Mouse (Mus musculus): Measurements from ENCODE around the gene Nrp1.
A peak's percentile ranks its signal among the peaks of the same experiment; 100 is the strongest.

Nrp1 gene

DNA sequence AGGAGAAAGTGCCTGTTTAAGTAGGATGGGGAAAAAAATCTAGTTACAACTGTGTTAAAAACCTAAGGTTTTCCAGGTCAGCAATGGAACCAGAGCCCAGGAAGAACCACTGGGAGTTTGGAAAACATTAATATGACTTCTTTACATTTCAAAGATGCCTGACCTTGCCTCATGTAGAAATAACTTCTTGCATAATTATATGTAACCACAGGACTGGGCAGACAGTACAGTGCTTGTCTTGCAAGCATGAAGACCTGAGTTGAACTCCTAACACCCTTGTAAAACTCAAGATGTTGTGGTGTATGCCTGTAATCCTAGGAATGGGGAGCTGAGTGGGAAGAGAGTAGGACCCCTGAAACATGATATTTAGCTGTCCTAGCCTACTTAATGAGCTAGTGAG lies 61.6 kb downstream of the Nrp1 start:
- DNase-seq (ENCODE audit: low spot score in 2 of 2): no peak

DNA sequence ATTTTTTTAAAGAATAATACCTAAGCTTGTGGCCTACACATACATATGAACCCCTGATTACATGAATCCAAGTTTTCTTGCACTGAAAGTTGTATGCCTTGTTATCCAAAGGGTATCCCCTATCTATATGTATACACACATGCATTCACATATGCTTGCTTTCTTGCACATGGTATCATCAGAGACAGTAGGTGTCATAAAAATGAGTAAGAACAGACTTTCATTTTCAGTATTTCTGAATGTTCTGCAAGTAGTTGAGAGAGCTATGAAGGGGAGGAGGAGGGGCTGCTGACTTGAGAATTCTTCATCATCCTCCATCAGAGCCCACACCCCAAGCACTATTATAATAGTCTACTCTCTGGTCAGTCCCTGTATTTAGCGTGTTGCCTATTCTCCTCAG lies 62.0 kb downstream of the Nrp1 start:
- no peak for DNase-seq (ENCODE audit: low spot score in 2 of 2)

DNA sequence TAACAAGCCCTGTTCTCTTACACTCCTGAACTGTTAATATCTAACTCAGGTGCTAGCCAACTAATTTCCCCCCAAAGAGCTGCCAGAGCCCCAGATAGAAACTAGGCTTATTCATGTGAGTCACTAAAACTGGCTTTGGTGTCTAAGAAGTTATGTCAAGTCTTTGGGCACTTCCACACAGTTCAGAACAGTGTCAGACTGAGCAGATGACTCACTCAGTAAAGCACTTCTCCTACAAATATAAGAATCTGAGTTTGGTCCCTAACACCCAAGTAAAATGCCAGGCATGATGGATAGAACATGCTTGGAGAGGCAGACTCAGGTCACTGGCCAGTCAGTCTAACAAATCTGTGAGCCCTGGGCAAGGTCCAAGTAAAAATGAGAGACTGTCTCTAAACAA lies 65.4 kb downstream of the Nrp1 start:
- DNase-seq (ENCODE audit: low spot score in 2 of 2): no peak

DNA sequence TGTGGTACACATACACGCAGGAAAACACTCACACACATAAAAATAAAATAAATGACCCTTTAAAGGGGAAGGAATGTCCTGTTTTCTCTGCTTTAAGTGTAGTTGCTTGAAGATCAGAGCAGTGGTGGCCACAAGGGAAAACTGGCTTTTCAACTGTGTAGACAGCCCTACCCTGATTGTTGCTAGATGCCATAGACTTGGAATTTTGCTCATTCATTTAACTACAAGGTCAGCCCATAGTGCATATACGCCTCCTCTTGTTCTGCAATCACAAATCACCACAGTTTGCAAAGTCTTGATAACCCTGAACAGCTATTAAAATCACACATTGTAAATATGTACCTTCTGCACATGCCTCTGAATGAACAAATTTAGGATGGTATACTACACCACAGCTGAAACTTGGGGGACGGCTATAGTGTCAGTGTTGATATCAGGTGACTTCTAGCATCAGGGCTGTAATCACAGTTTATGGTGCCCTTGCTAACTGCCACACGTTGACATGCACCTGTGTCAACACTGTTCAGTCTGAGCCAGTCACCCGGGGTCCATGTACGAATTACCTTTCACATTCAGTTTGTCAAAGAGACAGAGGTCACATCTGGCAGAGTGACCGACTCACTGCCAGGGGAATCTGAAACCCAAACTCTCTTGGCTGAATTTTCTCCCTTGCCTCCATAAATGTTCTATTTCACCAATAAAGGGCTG lies 66.4 kb downstream of the Nrp1 start:
- DNase-seq (ENCODE audit: low spot score in 2 of 2): no peak

DNA sequence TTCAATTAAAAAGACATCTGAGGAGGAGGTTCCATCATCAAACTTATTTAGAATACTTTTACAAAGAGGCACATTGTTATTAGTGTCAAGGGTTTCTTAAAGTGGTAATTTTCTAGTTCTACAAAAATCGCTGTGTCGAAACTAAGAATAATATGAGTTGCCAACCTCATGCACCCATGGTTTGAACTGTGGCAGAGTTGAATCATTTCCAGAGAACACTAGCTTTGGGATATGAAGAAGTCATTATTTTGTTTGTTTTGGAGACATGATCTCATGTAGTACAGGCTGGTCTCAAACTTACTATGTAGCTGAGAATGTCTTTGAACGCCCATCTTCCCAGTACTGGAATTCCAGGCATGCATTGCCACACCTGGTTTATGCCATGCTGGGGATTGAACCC lies 68.7 kb downstream of the Nrp1 start:
- no peak for DNase-seq (ENCODE audit: low spot score in 2 of 2)

DNA sequence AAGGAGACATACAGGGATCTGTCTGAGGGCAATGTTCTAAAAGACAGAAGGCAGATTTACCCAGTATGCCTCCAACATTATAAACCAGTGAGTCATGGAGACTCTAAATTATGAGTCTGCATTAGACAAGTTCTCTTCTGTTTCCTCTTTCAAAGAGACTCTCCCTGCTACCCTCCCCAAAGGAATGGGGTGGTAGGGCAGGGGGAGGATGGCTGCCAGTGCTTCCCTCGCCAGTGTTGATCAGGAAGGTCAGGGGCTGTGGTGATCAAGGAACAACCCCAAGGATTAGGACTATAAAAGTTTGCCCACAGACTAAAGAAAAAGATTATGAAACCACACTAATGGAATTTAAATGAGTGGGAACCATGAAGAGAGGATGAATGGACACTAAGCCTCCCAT lies 70.6 kb downstream of the Nrp1 start:
- no peak for DNase-seq (ENCODE audit: low spot score in 2 of 2)

DNA sequence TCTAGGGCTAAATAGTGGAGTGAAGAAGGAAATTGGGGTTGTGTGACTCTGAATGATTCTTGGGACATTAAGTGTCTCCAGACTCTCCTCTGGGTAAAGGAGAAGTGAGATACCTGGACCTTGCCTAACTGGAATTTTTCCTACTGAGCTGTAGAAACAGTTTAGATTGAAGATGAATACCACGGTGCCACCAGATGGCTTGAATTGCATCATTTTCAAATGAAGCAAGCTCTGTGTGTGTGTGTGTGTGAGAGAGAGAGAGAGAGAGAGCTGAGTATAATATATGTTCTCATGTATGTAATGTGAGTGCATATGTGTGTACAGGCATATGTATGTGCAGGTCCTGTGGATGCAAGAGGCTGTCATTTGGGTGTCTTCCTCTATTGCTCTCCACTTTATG lies 72.7 kb downstream of the Nrp1 start:
- no peak for DNase-seq (ENCODE audit: low spot score in 2 of 2)

DNA sequence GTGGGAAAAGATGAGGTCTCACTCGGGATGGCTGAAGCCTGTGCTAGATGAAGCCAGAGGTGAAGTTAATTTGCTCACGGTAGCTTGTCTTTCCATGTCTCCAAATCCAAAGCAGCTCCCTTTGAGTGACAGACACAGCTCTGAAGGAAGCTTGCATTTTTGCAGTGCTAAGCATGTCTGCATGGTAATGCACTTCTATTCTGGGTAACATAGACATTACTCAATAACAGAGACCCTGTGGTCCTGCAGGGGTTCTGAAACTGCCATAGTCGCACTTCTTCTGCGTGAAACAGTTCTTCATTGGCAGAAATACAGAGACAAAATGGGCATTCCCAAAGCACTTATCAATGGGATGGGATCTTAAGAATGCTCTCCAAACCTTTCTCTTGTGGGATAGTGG lies 77.3 kb downstream of the Nrp1 start:
- DNase-seq (ENCODE audit: low spot score in 2 of 2): no peak

DNA sequence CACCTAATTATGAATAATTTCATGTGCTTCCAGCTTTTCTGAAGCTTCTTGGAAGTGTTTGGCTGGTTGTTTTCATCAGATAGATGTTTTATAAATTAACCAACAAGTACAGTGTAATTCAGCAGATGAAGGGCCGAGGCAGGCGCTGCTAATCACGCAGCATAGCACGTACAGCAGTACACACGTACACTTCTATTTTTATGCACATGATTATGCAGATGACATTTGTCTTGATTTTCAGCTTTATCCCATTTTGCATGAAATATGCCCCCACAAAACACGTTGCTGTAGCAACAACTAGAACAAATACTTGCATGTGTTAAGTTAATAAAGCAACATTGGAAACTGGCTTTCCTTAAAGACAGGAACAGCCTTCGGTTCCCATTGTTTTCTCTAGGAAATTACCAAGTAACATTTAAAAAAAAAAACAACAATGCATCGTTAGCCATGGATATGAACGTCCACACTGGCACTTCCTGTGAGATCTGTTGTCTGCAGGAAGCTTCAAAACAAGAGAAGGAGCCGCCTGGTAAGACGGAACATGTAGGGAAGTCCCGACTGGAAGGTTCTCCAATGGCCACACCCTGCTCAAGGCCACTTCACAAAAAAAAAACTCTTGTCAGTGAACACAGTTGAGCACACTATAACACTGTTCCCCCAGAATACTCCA lies 78.9 kb downstream of the Nrp1 start:
- DNase-seq (ENCODE audit: low spot score in 2 of 2): peak in 1 of 2 experiments; percentile 11

DNA sequence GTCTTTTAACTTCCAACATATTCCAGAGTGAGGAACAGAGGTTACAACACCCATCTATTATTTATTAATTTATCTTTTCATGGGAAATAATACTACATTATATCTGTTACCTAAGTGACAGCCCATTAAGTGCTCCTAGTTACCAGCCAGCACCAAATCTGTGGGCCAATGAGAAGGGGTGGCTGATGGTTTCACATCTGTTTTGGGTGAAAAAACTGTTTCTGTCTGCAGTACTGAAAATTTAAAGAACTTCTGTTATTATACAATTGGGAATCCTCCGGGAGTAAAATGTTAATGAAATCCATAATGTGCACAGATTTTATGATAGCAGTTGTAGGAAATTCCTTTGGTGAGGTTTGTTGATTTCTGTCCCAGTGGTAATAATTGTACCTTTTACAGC lies 83.0 kb downstream of the Nrp1 start:
- DNase-seq (ENCODE audit: low spot score in 2 of 2): no peak

DNA sequence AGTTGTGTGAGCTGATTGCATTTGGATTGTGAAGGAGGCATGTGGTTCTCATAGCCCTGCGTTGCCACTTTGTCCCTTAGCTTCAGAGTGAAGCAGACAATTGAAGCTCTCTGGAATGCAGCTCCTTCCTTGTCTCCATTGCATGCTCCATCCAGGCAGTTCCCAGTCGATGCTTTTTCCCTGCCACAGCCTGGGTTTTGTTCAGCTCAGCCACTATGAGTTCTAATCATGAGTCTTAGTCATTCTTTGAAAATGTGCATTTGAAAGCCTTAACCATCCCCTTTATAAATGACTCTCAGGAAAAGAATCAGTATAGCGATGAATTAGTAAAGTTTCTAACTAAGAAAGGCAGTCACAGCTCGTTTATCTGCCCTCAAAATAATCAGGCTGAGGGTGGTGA lies 87.2 kb downstream of the Nrp1 start:
- no peak for DNase-seq (ENCODE audit: low spot score in 2 of 2)

DNA sequence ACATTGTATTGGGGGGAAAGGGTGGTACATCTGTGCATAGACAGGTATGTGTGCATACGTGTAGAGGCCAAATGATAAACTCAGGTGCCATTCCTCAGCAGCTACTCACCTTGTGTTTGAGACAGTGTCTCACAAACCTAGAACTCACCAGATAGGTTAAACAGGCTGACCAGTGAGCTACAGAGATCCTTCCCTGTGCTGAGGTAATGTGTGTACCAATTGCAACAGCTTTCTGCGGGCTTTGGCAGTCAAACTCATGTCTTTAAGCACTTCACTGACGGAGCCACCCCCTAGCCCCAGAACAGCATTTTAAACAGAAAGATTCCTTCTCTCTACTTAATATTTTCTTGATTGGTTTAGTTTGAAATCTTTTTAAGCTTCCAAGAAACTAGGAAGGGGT lies 88.2 kb downstream of the Nrp1 start:
- DNase-seq (ENCODE audit: low spot score in 2 of 2): no peak

DNA sequence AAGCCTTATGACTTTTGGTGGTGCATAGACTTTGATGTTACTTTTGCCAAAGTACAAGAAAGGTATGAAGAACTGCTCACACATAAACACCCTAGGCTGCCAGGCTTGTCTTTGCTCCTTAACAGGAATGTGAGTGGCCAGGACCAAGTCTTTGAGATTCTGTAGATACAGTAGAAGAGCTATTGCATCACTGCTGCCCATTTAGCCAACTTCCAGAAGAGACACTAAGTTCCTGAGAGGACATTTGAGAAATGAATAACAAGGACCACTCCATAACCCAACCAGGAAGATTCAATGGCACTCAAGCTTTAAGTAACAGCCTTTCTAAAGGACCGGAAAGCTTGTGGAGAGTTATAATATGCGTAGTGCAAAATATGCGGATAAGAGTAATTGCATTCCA lies 88.9 kb downstream of the Nrp1 start:
- DNase-seq (ENCODE audit: low spot score in 2 of 2): no peak

DNA sequence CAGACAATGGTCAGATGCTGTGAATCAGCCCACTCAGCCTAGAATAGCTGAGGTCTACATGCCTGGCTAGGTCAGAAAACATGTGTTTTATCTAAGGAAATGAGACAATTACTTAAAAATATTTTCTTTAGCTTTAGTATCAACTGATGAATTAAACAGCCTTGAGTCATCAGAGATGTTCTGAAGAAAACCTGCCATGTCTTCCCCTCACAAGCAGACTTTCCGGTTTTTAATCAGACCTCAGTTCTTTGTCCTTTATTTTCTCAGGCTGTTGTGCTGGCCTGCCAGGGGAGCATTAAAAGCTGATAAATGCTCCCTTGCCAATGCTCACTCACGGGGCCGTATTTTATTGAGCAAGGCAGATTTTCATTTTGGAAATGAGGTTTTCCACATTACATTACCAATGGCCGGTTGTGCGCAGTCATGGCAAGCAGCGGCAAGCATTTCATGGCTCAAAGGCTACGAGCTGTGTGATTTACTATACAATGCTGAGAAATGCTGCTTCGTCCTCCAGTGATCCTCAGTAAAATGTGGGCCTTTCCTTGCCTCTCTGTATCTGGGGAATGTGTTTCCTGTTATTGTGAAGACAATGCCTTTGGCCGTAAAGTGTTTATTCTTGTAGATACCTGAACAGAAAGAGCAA lies 92.1 kb downstream of the Nrp1 start:
- DNase-seq (ENCODE audit: low spot score in 2 of 2): no peak

DNA sequence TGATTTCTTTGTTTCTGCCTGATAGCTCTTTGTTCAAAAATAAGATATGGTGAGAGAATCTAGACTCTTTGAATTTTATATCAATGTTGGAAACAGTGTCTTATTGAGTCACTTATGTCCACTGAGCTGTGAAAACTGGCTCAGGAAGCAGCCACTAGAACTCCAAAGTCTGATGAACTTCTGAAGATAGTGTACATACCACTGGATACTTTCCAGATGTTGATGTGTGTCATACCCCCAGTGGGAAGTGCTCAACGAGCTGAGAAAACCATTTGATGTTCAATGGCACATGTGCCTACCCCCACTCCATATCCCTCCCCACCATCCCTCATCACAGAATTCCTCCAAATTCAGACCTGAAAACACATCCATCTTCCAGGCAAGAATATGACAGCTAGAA lies 92.7 kb downstream of the Nrp1 start:
- no peak for DNase-seq (ENCODE audit: low spot score in 2 of 2)

DNA sequence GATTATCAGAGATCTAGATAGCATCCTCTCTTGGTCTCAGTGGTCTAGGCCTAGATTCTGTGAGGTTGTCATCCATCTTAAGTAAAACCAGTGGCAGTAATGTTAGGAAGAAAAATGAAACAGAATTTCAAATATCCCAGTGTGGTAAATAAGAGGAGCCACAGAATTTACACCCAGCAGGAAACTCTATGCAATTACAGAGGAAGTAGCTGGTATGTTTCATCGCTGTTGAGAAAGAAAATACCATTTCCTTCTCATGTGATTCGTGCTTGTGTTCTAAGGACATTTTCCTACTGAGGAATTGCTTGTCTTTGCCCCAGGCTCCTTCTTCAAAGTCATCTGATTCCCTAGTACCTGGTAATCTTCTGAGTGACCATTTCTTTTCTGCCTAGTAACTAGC lies 95.1 kb downstream of the Nrp1 start:
- no peak for DNase-seq (ENCODE audit: low spot score in 2 of 2)

DNA sequence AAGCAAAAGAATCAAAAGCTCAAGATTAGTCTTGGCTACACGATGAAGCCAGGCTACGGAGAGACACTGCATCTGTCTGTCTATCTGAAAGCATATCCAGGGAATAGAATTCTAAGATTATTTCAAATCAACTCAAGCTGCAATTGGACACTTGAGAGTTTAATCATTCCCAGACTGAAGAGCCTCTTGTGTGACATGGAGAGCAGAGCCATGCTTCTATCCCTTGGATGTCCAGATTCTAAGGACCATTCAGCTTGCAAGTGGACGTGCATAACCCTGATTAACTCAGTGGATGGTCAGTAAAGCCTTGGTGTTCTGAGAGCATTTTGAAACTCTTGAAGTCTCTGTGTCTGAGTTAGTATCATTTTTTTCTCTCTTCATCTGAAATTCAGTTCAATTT lies 95.6 kb downstream of the Nrp1 start:
- DNase-seq (ENCODE audit: low spot score in 2 of 2): no peak

DNA sequence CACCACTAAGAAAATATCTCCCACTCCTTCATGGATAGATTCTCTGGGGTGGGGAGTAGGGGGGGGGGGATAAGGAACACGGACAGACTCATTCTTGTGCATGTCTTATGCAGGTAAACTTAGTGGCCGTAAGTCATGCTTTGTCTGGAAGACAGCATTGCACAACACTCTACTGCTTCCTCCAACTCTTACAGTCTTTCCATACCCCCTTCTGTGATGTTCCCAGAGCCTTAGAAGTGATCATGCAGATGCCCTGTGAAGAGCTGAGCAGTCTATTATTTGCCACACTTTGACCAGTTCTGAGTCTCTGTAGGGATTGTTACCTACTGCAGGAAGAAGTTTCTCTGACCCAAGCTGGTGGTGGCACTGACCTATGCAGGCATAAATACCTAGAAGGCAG lies 98.9 kb downstream of the Nrp1 start:
- DNase-seq (ENCODE audit: low spot score in 2 of 2): no peak

DNA sequence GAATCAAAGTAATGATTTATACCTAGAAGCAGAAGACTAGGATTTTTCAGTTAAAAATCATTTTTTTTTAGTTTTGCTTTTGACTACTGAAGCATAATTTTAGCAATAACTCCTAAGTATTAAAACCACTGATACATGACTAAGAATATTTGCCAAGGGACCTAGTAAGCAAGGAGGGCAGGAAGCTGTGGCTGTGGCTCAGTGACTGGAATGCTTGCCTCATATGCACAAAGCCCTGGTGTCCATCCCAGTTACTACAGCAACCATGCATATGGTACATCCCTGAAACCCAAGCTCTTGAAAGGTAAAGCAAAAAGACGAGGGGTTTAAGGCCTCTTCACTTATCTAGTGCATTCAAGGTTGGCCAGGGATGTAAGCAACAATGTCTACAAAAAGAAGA lies 101.3 kb downstream of the Nrp1 start:
- DNase-seq (ENCODE audit: low spot score in 2 of 2): no peak

DNA sequence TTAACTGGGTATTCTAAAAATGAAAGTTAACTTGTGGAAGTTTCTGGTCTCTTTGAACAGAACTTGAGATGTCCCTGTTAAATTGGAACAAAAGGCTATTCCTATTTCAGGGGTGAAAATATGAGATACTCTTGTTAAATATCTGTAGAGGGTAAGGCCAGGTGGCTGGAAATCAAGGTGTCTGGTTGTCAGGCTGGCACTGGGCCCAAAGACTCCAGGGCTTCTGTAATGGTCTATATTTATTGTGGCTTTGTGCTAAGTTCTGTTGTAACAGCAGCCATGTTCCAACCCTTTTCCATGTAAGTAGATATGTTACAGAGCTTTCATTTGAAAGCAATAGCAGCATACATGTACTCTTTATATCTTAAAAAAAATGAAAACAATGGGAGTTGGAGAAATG lies 103.3 kb downstream of the Nrp1 start:
- no peak for DNase-seq (ENCODE audit: low spot score in 2 of 2)

DNA sequence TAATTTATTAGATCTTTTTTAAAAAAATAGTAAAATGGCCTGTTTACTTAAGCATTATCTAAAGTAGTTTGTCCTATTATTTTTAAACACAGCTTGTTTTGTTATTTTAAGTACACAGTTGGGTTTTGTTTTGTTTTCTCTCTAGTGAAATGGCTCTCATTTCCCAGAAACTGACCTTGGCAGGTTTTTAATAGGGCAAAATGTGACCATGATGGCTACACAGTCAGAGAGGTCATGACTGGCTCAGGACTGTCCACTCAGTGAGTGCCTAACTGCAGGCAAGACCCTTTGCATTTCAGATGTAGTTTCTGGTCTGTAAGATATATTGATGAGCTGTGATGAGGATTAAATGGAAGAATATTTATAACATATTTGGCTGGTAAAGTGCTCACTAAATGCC lies 104.8 kb downstream of the Nrp1 start:
- DNase-seq (ENCODE audit: low spot score in 2 of 2): no peak

DNA sequence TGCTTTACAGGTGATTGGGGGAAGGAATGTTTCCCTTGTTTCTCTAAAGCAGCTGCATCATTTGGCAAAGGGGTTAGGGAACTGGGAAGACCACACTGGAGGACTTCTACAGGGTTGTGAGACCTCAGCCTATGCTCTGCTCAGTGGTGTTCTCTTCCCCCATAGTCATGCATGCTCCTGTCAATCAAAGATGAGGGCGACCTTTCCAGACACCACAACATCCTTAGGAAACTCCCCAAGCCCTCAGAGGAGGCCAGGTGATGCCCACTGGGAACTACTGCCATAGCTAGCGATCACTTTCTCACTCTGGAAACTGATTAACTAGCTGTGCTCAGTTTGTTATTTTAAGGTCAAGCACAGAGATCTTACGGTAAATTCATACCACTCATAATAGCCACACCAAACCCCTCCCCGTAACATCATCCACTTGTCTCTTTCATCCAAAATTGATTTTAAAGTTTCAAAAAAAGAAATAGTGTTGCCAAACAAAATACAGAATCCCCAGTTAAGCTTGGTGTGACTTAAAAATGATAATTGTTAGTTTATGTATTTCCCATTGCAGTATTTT lies 105.7 kb downstream of the Nrp1 start:
- no peak for DNase-seq (ENCODE audit: low spot score in 2 of 2)

DNA sequence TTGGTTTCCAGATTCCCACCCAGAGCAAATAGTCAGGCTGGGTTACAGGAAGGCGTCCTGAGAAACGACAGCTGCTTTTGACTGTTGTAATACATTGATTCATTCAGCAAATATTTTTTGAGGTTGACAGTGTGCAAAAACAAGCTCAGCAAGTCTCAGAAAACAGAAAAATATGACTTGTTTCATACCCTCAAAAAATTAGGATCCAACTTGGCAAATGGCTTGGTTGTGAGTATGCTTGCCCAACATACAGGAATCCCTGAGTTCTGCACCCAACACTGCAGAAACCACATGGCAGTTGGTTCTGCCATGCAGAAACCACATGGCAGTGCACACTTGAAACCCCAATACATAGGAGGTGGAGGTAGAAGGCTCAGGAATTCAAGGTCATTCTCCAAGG lies 107.1 kb downstream of the Nrp1 start:
- no peak for DNase-seq (ENCODE audit: low spot score in 2 of 2)
